Mouse (Mus musculus) bone marrow, adult 2 months (tissue): ENCODE data around the gene Hnrnpab.

Experiments
- CTCF ChIP-seq: fragments of 200-500 bp; IDR thresholded peaks from 2 replicates; pipeline ENCODE4 v1.5.1; 2011; ENCODE audit warnings: low read length, control low read depth; ENCODE audit not compliant: control insufficient read depth, insufficient read depth
- POLR2A ChIP-seq: fragments of 200-500 bp; IDR thresholded peaks from 2 replicates; pipeline ENCODE4 v1.6.1; 2011; ENCODE audit warnings: low read depth, mild to moderate bottlenecking, control low read depth, low read length, borderline replicate concordance; ENCODE audit not compliant: control insufficient read depth

GRCm38 (mm10) chr11:51615601-51616000 is 9.0 kb upstream of the Hnrnpab start:
- no peak for TF ChIP-seq CTCF
- TF ChIP-seq POLR2A, result peak; percentile 92
